Mouse (Mus musculus): ENCODE measurements around the gene G6pc. TPM values are rescaled to one million over a fixed set of nuclear protein-coding genes. Genes with fewer than 3 reads are reported as not detected.

The G6pc gene
- polyA plus RNA-seq, 1 experiment from 2014 or later, result not detected

- no peaks in the 10 kb centered on the region for H3K9me3 ChIP-seq (replicated peaks; ENCODE audit: control insufficient read depth, low read length)
- H3K36me3 ChIP-seq (ENCODE audit: control insufficient read depth, insufficient read depth, low read length), result peaks cover 8% of the 10 kb centered on the region
- WGBS (ENCODE audit: insufficient replicate concordance), result 55% methylated on average over 8 of the region's 8 CpGs
- peak overlapping the region; percentile 95 for H3K4me3 ChIP-seq (ENCODE audit: low read depth, low read length)
- no peaks in the 10 kb centered on the region for H3K27me3 ChIP-seq (ENCODE audit: control insufficient read depth, insufficient read depth, low read length)
- peak overlapping the region; percentile 98 for H3K4me2 ChIP-seq
- peaks cover 17% of the 10 kb centered on the region for H3K4me1 ChIP-seq (ENCODE audit: control insufficient read depth, insufficient read depth, low read length)
- 0 out of 2 replicates have a peak overlapping the region, but pooled peaks have one; percentile 90 for H3K9ac ChIP-seq (ENCODE audit: low read depth, low read length)
- no peak overlapping the region for H3K27ac ChIP-seq (ENCODE audit: low read depth, low read length)
- ATAC-seq (replicated peaks; ENCODE audit: insufficient number of reproducible peaks, low FRiP score, low TSS enrichment), result no peak
Observed at GRCm38 (mm10) chr11:101426165-101426564, 58.8 kb downstream of the G6pc start.

Small RNA genes lying within 50 kb of the gene (microRNA-seq; reads per million reads assigned to microRNA genes)
- gene Gm25593 (ENCODE audit: borderline number of aligned reads) (not detected), gene Mir6929 (ENCODE audit: borderline number of aligned reads) (1.6 reads per million, percentile 20 among the genes with 10 or more reads in this experiment)

Other genes with a start within 250 kb of the G6pc start
- gene Retreg3, start 247.7 kb upstream of the G6pc start, polyA plus RNA-seq (2014; fragmentation: Nextera tagmentation; extraction: Ambion mirVana), result 5.5 and 9.2 TPM in 2 replicates
- gene Tubg1, start 247.6 kb upstream of the G6pc start, polyA plus RNA-seq (2014; fragmentation: Nextera tagmentation; extraction: Ambion mirVana), result 82.1 and 83.5 TPM in 2 replicates
- gene Tubg2, start 211.7 kb upstream of the G6pc start, polyA plus RNA-seq (2014; fragmentation: Nextera tagmentation; extraction: Ambion mirVana), result 4.3 TPM in 2 replicates
- 0.46 and 0.70 TPM in 2 replicates for gene Cntnap1, start 197.0 kb upstream of the G6pc start, polyA plus RNA-seq (2014; fragmentation: Nextera tagmentation; extraction: Ambion mirVana)
- gene Plekhh3, start 196.2 kb upstream of the G6pc start, polyA plus RNA-seq (2014; fragmentation: Nextera tagmentation; extraction: Ambion mirVana), result 6.2 TPM in 2 replicates
- 0.13 and 0.39 TPM in 2 replicates for gene Ccr10, start 192.1 kb upstream of the G6pc start, polyA plus RNA-seq (2014; fragmentation: Nextera tagmentation; extraction: Ambion mirVana)
- 10.2 and 12.7 TPM in 2 replicates for gene Ezh1, start 141.1 kb upstream of the G6pc start, polyA plus RNA-seq (2014; fragmentation: Nextera tagmentation; extraction: Ambion mirVana)
- 230 and 232 TPM in 2 replicates for gene Ramp2, start 121.5 kb upstream of the G6pc start, polyA plus RNA-seq (2014; fragmentation: Nextera tagmentation; extraction: Ambion mirVana)
- gene Vps25, start 113.9 kb upstream of the G6pc start, polyA plus RNA-seq (2014; fragmentation: Nextera tagmentation; extraction: Ambion mirVana), result 126 and 128 TPM in 2 replicates
- gene Wnk4, start 107.0 kb upstream of the G6pc start, polyA plus RNA-seq (2014; fragmentation: Nextera tagmentation; extraction: Ambion mirVana), result 11.1 and 13.7 TPM in 2 replicates
- 1.1 TPM in 2 replicates for gene Cntd1, start 88.5 kb upstream of the G6pc start, polyA plus RNA-seq (2014; fragmentation: Nextera tagmentation; extraction: Ambion mirVana)
- 183 and 189 TPM in 2 replicates for gene Coa3, start 88.4 kb upstream of the G6pc start, polyA plus RNA-seq (2014; fragmentation: Nextera tagmentation; extraction: Ambion mirVana)
- gene Becn1, start 65.3 kb upstream of the G6pc start, polyA plus RNA-seq (2014; fragmentation: Nextera tagmentation; extraction: Ambion mirVana), result 138 and 154 TPM in 2 replicates
- 104 and 105 TPM in 2 replicates for gene Psme3, start 51.3 kb upstream of the G6pc start, polyA plus RNA-seq (2014; fragmentation: Nextera tagmentation; extraction: Ambion mirVana)
- 0.90 and 1.4 TPM in 2 replicates for gene Aoc2, start 42.5 kb upstream of the G6pc start, polyA plus RNA-seq (2014; fragmentation: Nextera tagmentation; extraction: Ambion mirVana)
- gene Aoc3, start 37.0 kb upstream of the G6pc start, polyA plus RNA-seq (2014; fragmentation: Nextera tagmentation; extraction: Ambion mirVana), result 0.20 and 0.24 TPM in 2 replicates
- 49.7 and 52.3 TPM in 2 replicates for gene Aarsd1, start 50.1 kb downstream of the G6pc start, polyA plus RNA-seq (2014; fragmentation: Nextera tagmentation; extraction: Ambion mirVana)
- gene Gm27029, start 57.2 kb downstream of the G6pc start, polyA plus RNA-seq (2014; fragmentation: Nextera tagmentation; extraction: Ambion mirVana), result 17.5 and 18.7 TPM in 2 replicates
- 9.6 and 12.9 TPM in 2 replicates for gene Rundc1, start 57.5 kb downstream of the G6pc start, polyA plus RNA-seq (2014; fragmentation: Nextera tagmentation; extraction: Ambion mirVana)
- gene Ptges3l, start 57.8 kb downstream of the G6pc start, polyA plus RNA-seq (2014; fragmentation: Nextera tagmentation; extraction: Ambion mirVana), result 75.3 and 82.6 TPM in 2 replicates
- gene Rpl27, start 74.7 kb downstream of the G6pc start, polyA plus RNA-seq (2014; fragmentation: Nextera tagmentation; extraction: Ambion mirVana), result 286 and 315 TPM in 2 replicates
- 10.2 and 11.8 TPM in 2 replicates for gene Ifi35, start 80.8 kb downstream of the G6pc start, polyA plus RNA-seq (2014; fragmentation: Nextera tagmentation; extraction: Ambion mirVana)
- 17.5 and 22.3 TPM in 2 replicates for gene Rnd2, start 97.4 kb downstream of the G6pc start, polyA plus RNA-seq (2014; fragmentation: Nextera tagmentation; extraction: Ambion mirVana)
- 26.5 and 31.7 TPM in 2 replicates for gene Vat1, start 98.7 kb downstream of the G6pc start, polyA plus RNA-seq (2014; fragmentation: Nextera tagmentation; extraction: Ambion mirVana)
- gene Brca1, start 184.4 kb downstream of the G6pc start, polyA plus RNA-seq (2014; fragmentation: Nextera tagmentation; extraction: Ambion mirVana), result 12.3 and 12.7 TPM in 2 replicates
- 48.4 and 72.2 TPM in 2 replicates for gene Nbr1, start 184.6 kb downstream of the G6pc start, polyA plus RNA-seq (2014; fragmentation: Nextera tagmentation; extraction: Ambion mirVana)
- gene Tmem106a, start 214.7 kb downstream of the G6pc start, polyA plus RNA-seq (2014; fragmentation: Nextera tagmentation; extraction: Ambion mirVana), result 3.3 and 4.4 TPM in 2 replicates
- gene Gm11634, start 231.7 kb downstream of the G6pc start, polyA plus RNA-seq (2014; fragmentation: Nextera tagmentation; extraction: Ambion mirVana), result not detected in 2 replicates